Mouse (Mus musculus) cerebellum, postnatal 36 days (tissue): Measurements from ENCODE around the gene Gm21987.
A peak's percentile ranks its signal among the peaks of the same experiment; 100 is the strongest.

ENCODE experiments used
- DNase-seq, 2 experiments: peaks; one replicate each; pipeline ENCODE4 v3.0.0; 2021 to 2022; ENCODE audit warnings: mixed read lengths in 2 of 2

Gene Gm21987

GRCm38 (mm10) chr16:38372876-38373275 is 26.0 kb downstream of the Gm21987 start:
- no peak for DNase-seq

- DNase-seq, result no peak
These were observed 26.6 kb downstream of the Gm21987 start for GRCm38 (mm10) chr16:38373439-38373838.

- DNase-seq, result no peak
These were observed 27.1 kb downstream of the Gm21987 start for GRCm38 (mm10) chr16:38373941-38374340.

- no peak for DNase-seq
These were observed 27.7 kb downstream of the Gm21987 start for GRCm38 (mm10) chr16:38374379-38375140.

- DNase-seq, result no peak
These were observed 28.3 kb downstream of the Gm21987 start for GRCm38 (mm10) chr16:38375182-38375581.

- peak; percentile 58 to 69 for DNase-seq
These were observed 29.5 kb downstream of the Gm21987 start for GRCm38 (mm10) chr16:38376163-38376840.

- DNase-seq, result no peak
These were observed 30.0 kb downstream of the Gm21987 start for GRCm38 (mm10) chr16:38376841-38377249.

- DNase-seq, result no peak
These were observed 30.7 kb downstream of the Gm21987 start for GRCm38 (mm10) chr16:38377546-38377945.

- DNase-seq, result no peak
These were observed 31.8 kb downstream of the Gm21987 start for GRCm38 (mm10) chr16:38378591-38378990.

GRCm38 (mm10) chr16:38379088-38379487 is 32.2 kb downstream of the Gm21987 start:
- DNase-seq, result no peak

GRCm38 (mm10) chr16:38379493-38379892 is 32.7 kb downstream of the Gm21987 start:
- no peak for DNase-seq

GRCm38 (mm10) chr16:38379926-38380325 is 33.1 kb downstream of the Gm21987 start:
- no peak for DNase-seq

- no peak for DNase-seq
These were observed 36.8 kb downstream of the Gm21987 start for GRCm38 (mm10) chr16:38383683-38384082.

GRCm38 (mm10) chr16:38385184-38385634 is 38.4 kb downstream of the Gm21987 start:
- DNase-seq, result no peak

GRCm38 (mm10) chr16:38385700-38386099 is 38.9 kb downstream of the Gm21987 start:
- DNase-seq, result no peak

GRCm38 (mm10) chr16:38387389-38387788 is 40.5 kb downstream of the Gm21987 start:
- DNase-seq, result no peak

- no peak for DNase-seq
These were observed 41.9 kb downstream of the Gm21987 start for GRCm38 (mm10) chr16:38388757-38389156.

- no peak for DNase-seq
These were observed 42.5 kb downstream of the Gm21987 start for GRCm38 (mm10) chr16:38389284-38389893.

- no peak for DNase-seq
These were observed 43.5 kb downstream of the Gm21987 start for GRCm38 (mm10) chr16:38390322-38390721.

- DNase-seq, result no peak
These were observed 45.5 kb downstream of the Gm21987 start for GRCm38 (mm10) chr16:38392126-38392894.

GRCm38 (mm10) chr16:38394191-38394618 is 47.4 kb downstream of the Gm21987 start:
- no peak for DNase-seq

GRCm38 (mm10) chr16:38395060-38395730 is 48.4 kb downstream of the Gm21987 start:
- DNase-seq, result no peak
